Mouse (Mus musculus) megakaryocyte, embryonic 14.5 days (primary cell): Measurements from ENCODE around the gene Jchain. TPM values are rescaled to one million over a fixed set of nuclear protein-coding genes. Genes with fewer than 3 reads are reported as not detected.
"Not testable (repeated sequence)": the region's sequence is repeated elsewhere in the genome, so short reads cannot be mapped to it uniquely, and the experiment has no call there.

ENCODE experiments used
- H3K27me3 ChIP-seq: replicated peaks from 2 replicates; pipeline ENCODE3; 2012; ENCODE audit warnings: inconsistent platforms
- H3K36me3 ChIP-seq: replicated peaks from 2 replicates; pipeline ENCODE3; 2012; ENCODE audit warnings: low read length, inconsistent platforms, mixed read lengths
- H3K4me1 ChIP-seq: 2 replicates; pipeline ENCODE4 v1.6.1; 2012; ENCODE audit warnings: inconsistent platforms
- H3K4me3 ChIP-seq: replicated peaks from 2 replicates; pipeline ENCODE3; 2012; ENCODE audit warnings: moderate library complexity, mild to moderate bottlenecking, inconsistent platforms
- H3K9me3 ChIP-seq: 2 replicates; pipeline ENCODE4 v1.6.1; 2012; ENCODE audit warnings: inconsistent platforms
- FLI1 ChIP-seq: IDR thresholded peaks from 2 replicates; pipeline ENCODE4 v1.6.1; 2012; ENCODE audit warnings: low read length, inconsistent platforms, mixed read lengths
- GATA1 ChIP-seq: IDR thresholded peaks from 3 replicates; pipeline ENCODE4 v1.6.1; 2012; ENCODE audit warnings: mixed read lengths, low read length, inconsistent platforms, borderline replicate concordance
- polyA plus RNA-seq: library from polyadenylated mRNA; stranded (reverse); fragments of >175 nt; gene quantifications from 2 replicates; pipeline ENCODE4 v1.2.3, GENCODE M21; 2012; ENCODE audit warnings: low replicate concordance; ENCODE audit not compliant: insufficient read depth

Gene Jchain
- polyA plus RNA-seq, 1 experiment, result not detected

DNA sequence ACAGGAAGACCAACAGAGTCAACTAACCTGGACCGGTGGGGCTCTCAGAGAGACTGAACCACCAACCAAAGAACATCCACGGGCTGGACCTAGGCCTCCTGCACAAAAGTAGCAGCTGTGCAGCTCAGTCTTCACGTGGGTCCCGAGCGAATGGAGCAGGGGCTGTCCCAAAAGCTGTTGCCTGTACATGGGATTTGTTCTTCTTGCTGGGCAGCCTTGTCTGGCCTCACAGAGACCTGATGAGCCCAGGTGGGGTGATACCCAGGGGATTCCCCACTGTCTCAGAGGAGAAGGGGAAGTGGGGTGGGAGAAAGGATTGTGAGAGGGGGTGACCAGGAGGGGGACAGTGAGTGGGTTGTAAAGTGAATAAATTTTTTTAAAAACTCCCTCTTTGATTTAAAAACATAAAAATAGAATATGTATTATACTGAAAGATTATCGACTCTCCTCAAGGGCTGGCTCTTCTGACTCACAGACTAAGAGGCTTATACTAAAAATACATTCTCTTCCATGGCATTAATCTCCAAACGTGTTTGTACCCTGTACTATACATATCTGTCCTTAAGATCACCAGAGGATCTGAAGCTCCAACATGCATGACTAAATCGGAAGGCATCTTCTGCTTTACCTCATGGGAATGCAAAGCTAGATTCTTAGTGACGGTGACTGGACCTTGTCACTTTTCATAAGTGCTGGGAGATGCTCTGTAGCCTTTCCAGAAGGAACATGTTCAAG lies 33.6 kb upstream of the Jchain start:
- no peak overlapping the region for H3K4me3 ChIP-seq
- peaks cover 48% of the 10 kb centered on the region for H3K4me1 ChIP-seq
- H3K36me3 ChIP-seq, result peaks cover 3% of the 10 kb centered on the region
- no peaks in the 10 kb centered on the region for H3K9me3 ChIP-seq
- TF ChIP-seq GATA1 (no peak), FLI1 (no peak)
- no peaks in the 10 kb centered on the region for H3K27me3 ChIP-seq

DNA sequence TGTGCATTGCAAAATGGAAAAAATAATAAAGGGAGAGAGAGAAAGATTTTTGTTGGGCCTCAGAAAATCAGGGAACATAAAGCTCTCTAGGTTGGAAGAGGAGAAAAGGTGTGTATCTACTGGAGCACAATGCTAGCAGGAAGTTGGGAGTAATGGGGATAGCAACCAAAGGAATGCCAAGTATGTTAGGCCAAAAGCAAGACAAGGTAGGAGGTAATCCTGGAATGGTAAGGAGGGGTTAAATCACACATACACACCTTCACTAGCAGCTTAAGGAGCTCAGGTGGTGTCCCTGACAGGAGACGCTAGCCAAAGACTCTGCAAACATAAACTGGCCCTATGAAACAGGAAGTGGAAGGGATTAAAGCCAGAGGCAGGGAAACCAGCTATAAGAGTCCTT lies 31.3 kb upstream of the Jchain start:
- no peaks in the 10 kb centered on the region for H3K27me3 ChIP-seq
- TF ChIP-seq GATA1, result no peak
- H3K4me3 ChIP-seq, result no peak overlapping the region
- peaks cover 3% of the 10 kb centered on the region for H3K36me3 ChIP-seq
- peaks cover 57% of the 10 kb centered on the region for H3K4me1 ChIP-seq
- no peaks in the 10 kb centered on the region for H3K9me3 ChIP-seq

DNA sequence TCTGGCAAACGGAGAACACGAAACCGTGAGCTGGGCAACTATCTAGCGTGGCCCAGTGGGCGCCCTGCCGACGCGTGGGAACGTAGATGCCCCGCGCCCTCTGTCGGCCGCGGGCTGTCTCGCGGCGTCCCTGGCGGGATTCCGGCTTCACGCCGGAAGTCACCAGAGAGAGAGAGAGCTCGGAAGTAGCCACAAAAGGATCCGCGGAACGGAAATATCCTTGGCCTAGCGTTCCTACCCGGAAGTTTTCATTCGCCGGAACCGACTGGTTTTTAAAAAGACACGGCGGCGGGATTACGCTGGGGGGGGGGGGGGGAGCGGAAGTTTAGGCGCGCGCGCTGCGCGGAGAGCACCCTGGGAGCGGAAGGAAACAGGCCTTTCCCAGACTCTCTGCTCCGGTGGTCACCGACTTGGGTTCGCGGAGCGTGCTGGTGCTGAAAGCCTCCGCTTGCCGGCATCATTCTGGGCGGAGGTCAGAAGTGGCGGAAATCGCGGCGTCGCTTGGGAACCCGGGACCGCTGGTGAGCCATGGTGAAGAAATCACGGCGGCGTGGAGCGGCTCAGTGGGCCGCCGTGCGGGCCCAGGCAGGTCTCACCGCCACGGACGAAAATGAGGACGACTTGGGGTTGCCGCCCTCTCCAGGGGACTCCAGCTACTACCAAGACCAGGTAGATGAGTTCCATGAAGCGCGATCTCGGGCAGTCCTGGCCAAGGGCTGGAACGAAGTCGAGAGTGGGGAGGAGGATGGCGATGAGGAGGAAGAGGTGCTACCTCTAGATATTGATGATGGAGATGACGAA lies 26.6 kb upstream of the Jchain start, which contains the start of gene Utp3:
TSS of gene Utp3 (plus strand) at position 377 of the 801 bp plus-strand sequence.
- Histone ChIP-seq H3K4me1 (peaks cover 33% of the 10 kb centered on the region), H3K4me3 (peak within 1 kb of the TSS; percentile 95), H3K27me3 (no peaks in the 10 kb centered on the region), H3K9me3 (no peaks in the 10 kb centered on the region), H3K36me3 (peaks cover 3% of the 10 kb centered on the region)
- TF ChIP-seq FLI1 (peak; percentile 94; the same call in 1 of the 2 replicates), GATA1 (no peak)

DNA sequence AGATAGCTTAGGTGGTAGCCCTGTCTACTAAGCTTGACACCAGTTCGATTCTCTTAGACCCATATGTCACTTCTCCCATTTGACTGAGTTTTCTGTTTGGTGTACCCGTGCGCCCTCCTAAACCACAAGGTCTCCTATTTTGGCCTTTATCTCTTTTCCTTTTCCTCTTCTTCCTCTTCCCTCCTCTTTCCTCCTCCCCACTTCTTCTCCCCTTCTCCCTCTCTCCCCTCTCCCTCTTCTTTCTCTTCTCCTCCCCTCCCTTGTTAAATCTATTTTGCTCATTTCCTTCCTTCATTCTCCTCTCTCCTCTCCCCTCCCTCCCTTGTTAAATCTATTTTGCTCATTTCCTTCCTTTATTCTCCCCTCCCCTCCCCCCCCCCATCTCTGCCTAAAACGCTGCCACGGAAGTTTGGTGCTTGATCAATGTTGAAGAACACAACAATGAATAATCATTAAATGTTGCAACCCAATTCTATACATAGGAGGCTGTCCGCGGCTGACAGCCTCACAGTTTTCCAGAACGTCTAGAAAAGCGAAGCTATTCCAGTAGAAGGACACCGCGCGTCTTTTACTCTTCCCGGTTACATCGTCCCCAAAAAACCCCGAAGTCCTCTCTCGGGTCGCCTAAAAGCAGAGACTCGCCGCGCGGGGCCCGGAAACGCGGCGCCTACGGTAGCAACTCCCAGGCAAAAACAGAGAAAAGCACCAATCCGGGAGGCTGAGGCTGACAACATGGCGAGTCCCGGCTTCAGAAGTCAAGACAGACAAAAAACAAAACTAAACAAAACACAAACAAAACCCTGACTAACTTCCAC lies 25.8 kb upstream of the Jchain start:
- Histone ChIP-seq H3K4me3 (peak overlapping the region; percentile 95), H3K4me1 (peaks cover 28% of the 10 kb centered on the region), H3K27me3 (no peaks in the 10 kb centered on the region), H3K36me3 (peaks cover 3% of the 10 kb centered on the region), H3K9me3 (no peaks in the 10 kb centered on the region)
- no peak for TF ChIP-seq GATA1
- no peak for TF ChIP-seq FLI1

DNA sequence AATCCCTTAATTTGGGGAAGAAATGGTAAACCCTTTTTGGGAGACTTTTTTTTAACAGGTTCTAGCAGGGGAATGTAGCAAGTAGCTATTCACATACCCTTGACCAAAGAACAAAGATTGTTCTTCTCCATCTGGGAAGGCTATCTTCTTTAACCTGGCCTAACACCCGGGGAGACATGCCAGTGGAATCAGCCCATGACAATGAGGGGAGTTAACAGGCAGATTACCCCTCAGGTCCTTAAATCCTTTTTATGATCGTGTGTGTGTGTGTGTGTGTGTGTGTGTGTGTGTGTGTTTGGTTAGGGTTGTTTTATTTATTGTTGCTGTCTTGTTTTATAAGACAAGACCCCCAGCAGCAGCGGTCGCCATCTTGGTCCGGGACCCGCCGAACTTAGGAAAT lies 17.8 kb upstream of the Jchain start:
- no peak overlapping the region for H3K4me3 ChIP-seq
- no peak for TF ChIP-seq FLI1
- TF ChIP-seq GATA1, result no peak
- no peaks in the 10 kb centered on the region for H3K36me3 ChIP-seq
- no peaks in the 10 kb centered on the region for H3K27me3 ChIP-seq
- no peaks in the 10 kb centered on the region for H3K9me3 ChIP-seq
- no peaks in the 10 kb centered on the region for H3K4me1 ChIP-seq

DNA sequence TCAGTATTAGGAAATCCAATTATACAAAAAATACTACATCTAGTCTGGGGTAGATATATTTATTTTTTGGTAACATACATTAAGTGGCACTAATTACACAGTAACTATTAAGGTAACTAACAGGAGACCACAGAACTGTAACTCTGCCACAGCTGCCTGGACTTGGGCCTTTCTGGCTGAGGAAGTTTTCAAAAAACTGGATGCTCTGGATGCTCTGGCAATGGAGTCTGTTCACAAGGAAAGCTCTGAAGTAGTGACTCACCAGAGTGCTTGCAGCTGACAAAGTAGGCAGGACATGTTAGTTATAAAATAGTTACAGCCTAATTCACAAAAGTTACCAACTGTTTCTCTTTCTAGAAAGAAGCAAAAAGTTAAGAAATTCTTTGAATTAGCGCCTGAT lies 16.7 kb upstream of the Jchain start:
- not testable (repeated sequence) for H3K4me1 ChIP-seq, H3K4me3 ChIP-seq, H3K36me3 ChIP-seq, H3K9me3 ChIP-seq, H3K27me3 ChIP-seq

DNA sequence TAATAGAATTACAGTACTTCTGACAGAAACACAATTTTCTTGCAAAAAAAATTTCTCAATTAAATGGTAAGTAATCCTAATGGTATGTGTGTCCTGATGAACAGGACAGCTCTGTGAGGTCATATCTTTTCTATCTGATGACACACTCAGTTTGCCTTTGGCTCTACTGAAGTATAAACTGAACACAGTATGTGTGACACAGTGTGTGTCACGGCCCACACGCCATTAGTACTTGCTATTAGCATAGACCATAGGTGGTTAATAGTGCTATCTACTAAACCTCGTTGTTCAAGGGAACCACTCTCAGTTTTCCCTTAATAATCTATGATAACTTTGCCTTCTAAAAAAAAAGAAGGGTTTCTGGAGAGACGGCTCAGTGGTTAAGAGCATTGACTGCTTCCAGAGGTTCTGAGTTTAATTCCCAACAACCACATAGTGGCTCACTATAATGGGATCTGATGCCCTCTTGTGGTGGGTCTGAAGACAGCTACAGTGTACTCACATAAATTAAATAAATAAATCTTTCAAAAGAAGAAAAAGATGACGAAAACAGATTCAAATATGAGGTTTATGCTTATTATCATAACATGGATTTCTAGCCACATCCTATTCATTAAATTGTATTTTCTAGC lies 15.1 kb upstream of the Jchain start:
- Histone ChIP-seq H3K27me3 (no peaks in the 10 kb centered on the region), H3K36me3 (no peaks in the 10 kb centered on the region), H3K4me1 (peaks cover 4% of the 10 kb centered on the region), H3K4me3 (no peak overlapping the region), H3K9me3 (no peaks in the 10 kb centered on the region)
- TF ChIP-seq GATA1, result no peak
- TF ChIP-seq FLI1, result no peak

DNA sequence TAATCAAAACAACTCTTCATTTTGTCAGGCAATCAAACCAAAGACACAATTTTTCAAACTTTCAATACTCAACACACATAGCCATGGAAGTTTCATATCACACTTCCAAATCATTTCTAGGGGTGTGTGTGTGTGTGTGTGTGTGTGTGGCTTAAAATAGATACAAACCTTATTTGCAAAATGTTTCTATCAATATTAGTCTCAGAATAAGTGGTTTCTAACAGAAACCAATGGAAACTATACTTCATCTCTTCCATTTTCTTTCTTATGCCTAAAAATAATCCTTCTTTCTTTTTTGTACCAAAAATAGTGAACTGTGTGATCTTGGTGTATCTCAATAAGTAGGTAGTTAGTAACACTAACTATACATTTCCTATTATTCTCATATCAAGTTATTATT lies 13.2 kb upstream of the Jchain start:
- TF ChIP-seq GATA1 (no peak), FLI1 (no peak)
- H3K27me3 ChIP-seq, result no peaks in the 10 kb centered on the region
- no peaks in the 10 kb centered on the region for H3K36me3 ChIP-seq
- H3K4me1 ChIP-seq, result peaks cover 11% of the 10 kb centered on the region
- no peaks in the 10 kb centered on the region for H3K9me3 ChIP-seq
- H3K4me3 ChIP-seq, result no peak overlapping the region

DNA sequence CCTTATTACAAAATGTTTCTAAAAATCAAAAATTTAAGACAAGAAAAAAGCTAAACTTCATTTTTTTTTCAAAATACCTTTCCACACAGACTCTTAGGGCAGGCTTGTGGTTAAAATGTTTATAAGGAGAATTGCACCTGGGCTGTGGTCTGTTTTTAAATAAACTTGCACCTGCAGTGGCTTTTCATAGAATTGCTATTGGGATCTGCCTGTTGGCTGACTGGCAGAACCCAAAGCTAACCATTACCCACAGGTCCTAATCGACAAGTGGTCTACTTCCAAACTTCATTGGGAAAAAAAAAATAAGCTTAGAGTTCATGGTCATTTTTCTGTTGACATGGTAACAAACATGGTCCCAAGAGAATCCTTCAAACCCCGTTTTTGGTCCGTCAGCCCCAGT lies 7.0 kb upstream of the Jchain start:
- Histone ChIP-seq H3K36me3 (no peaks in the 10 kb centered on the region), H3K4me3 (no peak overlapping the region), H3K9me3 (no peaks in the 10 kb centered on the region), H3K4me1 (peaks cover 14% of the 10 kb centered on the region), H3K27me3 (no peaks in the 10 kb centered on the region)
- TF ChIP-seq GATA1, result no peak
- no peak for TF ChIP-seq FLI1
